Mouse (Mus musculus) lung, postnatal 0 days (tissue): ENCODE data around the gene Hoxb4.

Experiments used
- CTCF ChIP-seq: IDR thresholded peaks from 2 replicates; pipeline ENCODE4 v1.5.1; 2016; ENCODE audit warnings: antibody characterized with exemption, mild to moderate bottlenecking
- EP300 ChIP-seq: IDR thresholded peaks from 2 replicates; pipeline ENCODE4 v1.6.1; 2016; ENCODE audit warnings: antibody characterized with exemption, mild to moderate bottlenecking, control low read depth

GRCm38 (mm10) chr11:96281855-96282570, 36.1 kb upstream of the Hoxb4 start, which contains the start of gene Hoxb8:
- TF ChIP-seq CTCF, result no peak
- TF ChIP-seq EP300, result no peak
